Mouse (Mus musculus) bone marrow macrophage, adult 2 months (primary cell): ENCODE data around the gene Pou3f1.

Experiments used
- CTCF ChIP-seq: IDR thresholded peaks from 2 replicates; pipeline ENCODE4 v1.5.1; 2012; ENCODE audit warnings: low read depth, mild to moderate bottlenecking, low read length, moderate library complexity
- POLR2A ChIP-seq: IDR thresholded peaks from 2 replicates; pipeline ENCODE4 v1.6.1; 2012; ENCODE audit warnings: mild to moderate bottlenecking, low read depth, low read length, borderline replicate concordance

DNA sequence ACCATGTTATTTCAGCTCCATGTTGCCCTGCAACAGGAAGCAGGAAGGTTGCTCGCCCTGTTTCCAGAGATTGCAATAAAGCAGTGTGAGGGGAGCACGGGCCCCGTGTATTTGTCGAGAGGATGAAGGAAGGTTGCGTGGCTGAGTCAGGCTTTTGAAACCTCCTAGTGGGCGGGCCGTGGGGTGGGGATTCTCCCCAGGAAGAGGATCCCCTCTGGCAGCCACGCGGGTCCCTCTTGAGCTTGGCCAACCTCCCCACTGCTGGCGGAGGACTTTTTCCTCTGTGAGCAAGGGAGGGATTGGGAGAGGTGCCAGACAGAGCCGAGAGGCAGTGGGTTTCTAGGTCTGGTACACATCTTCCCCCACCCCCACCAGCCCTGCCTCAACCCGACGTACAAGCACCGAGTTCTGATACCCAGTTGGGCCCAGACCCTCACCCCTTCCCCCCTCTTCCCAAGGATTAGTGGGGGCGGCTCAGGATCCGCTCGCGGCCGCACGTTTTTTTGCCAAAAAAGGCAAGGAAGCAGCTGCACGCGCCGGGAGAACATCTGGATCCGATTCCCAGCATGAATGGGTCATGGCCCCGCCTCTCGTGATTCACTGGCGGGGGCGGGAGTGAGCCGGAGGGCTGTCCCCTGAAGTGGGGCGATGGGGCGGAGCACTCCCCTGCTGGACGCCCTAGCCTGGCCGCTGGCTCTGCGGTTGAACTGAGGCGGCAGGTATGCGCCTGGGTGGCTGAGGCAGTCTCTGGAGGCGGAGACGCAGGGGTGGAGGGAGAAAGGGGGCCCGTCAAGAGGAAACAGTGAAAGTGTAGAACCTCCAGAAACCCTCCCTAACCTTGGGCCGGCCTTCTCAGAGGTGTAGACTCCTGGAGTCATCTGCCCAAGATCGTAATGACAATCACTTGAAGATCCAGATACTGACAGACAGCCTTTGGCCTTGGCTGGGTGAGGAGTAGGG lies 52.2 kb downstream of the Pou3f1 start:
- TF ChIP-seq POLR2A: no peak
- TF ChIP-seq CTCF: no peak
